Mouse (Mus musculus) adipocyte (in vitro differentiated cells): ENCODE measurements at regions not wholly inside any gene's neighbourhood (a gene's known extent, or its start where the extent isn't known, plus 50 kb on each side); places are given as distances from the start of the nearest gene placed in this dataset.

Experiments used
- DNase-seq: peaks from one replicate; pipeline ENCODE4 v3.0.0-alpha.2; 2016; ENCODE audit warnings: low spot score

DNA sequence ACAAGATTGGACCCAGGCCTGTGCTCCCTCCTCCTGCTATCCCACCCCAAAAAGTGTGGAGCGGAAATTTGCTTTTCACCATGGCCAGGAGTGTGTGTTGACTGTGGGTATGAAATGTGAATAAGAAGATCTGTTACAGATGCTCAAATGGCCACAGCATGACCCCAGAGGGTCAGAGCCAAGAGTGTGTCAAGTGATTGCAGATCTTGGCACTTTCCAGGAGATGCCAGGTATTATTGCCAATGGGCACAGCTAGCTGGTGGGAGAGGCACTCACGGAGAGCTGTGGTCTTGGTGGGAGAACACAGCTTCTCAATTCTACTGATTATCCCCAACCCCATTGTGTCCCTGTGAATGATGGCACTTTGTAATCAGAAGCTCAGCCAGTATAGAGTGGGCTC lies 62.7 kb downstream of the Smim20 start:
- no peak for DNase-seq

DNA sequence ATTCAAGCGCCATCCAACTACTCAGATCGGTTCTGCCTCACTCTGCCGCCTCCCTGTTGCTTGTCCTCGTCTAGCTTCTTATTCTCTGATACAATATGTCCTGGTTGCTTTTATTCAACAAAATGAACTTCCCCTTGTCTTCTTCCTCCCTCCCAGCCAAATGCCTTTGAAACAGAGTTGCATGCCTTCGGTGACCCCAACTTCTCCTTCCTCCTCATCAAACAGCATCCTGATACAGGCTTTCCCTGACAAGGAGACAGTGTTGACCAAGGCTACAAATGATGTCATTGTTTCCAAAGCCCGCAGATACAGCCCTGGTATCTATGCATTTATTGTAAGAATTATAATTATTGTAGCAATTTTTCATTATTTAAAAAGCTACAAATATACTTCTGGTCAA lies 69.8 kb downstream of the Smim20 start:
- DNase-seq = no peak

DNA sequence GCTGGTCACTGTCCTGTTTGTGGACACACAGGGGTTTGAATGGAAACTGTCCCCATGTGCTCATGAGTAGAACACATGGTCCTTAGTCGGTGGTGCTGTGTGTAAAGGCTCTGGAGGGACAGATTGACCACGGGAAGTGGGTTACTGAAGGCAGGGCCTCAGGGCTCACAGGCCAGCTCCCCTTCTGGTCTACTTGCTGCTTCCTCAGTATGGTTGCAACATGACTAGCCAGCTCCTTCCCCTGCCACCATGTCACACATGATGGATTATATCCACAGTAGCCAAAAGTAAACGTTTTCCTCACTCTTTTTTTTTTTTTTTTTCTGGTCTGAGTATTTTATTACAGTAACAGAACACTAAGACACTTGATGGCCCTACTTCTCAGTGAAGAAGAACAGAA lies 70.9 kb downstream of the Smim20 start:
- DNase-seq = peak; percentile 58

DNA sequence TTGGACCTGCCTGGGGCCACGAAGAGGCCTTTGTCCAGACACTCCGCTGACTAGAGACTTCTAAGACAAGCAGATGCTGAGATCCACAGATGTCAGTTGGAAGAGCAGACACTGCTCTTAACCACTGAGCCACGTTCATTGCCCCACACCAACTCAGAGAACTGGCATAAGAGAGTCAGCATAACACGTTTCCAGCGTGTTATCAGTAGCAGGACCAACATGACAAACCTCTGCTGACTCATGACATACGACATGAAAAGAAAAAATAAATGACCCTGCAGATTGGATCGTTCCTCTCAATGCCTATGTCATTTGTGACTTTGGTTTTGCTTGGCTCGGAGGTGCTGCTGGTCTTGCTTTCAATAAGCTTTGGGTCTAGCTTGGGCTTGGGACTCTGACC lies 78.3 kb downstream of the Smim20 start:
- no peak for DNase-seq

DNA sequence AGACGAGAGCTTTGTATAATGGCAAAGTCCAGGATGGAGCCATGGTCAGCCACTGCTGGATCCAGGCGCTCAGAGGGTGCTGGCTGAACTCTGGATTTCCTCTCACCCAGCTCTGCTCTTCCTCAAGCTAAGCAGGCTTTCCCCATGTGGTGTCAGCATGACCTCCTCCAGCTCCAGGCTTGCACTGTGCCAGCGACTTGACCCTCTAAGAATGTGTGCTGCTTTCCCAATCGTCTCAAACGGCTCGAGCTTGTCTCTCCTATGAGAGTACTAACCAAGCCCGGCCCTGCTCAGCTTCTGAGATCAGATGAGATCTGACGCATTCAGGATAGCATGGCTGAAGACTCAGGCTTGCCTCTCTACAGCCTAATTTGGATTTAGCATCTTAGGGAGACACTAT lies 79.1 kb downstream of the Smim20 start:
- DNase-seq = peak; percentile 25

DNA sequence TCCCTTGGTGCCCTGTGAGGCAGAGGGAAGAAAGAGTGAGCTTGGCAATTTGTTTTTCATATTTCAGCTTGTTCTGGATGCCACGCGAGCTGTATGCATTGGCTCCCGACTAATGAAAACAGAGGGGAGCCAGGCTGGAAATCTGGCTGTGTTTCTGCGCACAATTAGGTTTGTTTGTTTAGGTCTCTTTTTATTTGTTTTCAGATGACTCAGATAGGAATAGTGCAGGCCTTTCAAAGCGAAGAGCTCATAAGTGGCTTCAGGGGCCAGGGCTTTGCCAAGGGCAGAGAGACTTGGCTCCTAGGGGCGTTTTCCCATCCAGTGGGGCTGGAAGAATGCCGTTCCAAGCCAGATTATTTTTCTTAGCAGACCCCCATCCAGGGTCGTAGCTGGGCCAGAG lies 79.9 kb downstream of the Smim20 start:
- no peak for DNase-seq

DNA sequence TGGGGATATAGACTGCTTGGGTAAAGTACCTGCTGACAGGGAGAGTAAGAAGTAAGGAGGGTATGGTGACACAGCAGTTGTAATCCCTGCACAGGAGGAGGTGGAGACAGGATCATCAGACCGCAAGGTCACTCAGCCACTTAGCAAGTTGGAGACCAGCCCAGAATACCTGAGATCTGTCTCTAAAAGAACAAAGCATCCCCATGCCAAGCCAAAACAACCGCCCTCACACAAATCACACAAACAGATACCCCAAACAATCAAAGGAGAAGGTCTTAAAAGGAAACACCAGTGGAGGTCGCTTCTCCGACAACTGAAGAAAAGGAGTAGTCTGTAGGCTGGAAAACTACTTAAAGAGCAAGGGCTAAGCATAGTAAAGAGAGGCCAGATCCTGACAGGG lies 86.0 kb downstream of the Smim20 start:
- no peak for DNase-seq

DNA sequence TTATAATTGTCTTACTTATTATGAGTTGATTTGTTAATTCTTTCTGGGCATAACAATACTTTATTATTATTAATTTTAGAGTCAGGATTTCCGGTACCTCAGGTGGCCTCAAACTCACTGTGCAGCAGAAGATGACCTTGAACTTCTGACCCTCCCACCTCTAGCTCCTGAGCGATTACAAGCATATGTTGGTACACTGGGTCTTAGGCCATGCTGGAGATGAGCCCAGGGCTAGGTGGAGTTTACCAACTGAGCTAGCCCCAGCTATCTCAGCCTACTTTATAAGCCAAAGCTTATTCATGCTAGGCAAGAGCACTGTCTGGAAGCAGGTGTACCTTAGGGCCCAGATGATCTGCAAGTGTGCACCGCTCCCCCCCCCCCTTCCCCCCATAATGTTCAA lies 87.4 kb downstream of the Smim20 start:
- DNase-seq = no peak

DNA sequence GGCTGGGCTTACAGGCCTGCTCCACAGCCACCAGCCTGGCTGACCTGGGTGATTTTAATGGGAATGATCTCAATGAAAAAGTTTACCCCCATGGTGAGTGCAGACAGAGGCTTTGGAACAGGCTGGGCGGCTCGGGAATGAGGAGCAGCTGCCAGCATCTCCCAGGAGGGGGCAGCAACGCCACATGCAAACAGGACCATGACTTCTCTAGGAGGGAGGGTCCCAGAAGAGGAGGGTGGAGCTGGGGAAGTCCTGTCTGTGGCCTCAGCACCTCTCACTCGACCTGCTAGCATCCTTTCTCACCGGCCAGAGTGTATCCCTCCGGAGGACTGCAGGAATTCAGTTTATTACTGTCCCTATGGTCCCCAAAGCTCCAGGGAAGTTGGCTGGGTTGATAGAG lies 88.2 kb downstream of the Smim20 start:
- peak; percentile 87 for DNase-seq

DNA sequence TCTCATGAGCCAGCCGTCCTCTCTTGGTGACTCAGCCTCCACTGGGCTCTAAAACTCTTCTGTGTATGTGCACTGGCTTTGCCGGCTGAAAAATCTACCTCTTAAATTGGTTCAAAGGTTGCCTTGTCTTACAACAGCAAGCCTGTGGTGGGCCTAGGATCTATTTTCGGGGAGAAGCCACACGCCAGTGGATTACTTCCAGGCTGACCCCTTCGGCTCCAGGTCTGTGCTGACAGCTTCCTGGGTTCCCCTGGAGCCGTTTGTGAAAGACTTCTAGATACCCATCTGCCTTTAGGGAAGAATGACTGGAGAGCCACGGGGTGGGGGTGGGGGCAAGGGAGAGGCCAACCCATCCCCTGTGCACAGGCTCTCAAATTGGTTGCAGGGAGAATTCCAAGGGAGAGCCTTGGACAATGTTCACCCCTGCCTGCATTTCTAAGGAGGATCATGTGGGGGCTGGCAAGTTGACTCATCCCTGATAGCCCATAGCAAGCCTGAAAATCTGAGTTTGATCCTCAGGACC lies 90.3 kb downstream of the Smim20 start:
- DNase-seq = peak; percentile 16

DNA sequence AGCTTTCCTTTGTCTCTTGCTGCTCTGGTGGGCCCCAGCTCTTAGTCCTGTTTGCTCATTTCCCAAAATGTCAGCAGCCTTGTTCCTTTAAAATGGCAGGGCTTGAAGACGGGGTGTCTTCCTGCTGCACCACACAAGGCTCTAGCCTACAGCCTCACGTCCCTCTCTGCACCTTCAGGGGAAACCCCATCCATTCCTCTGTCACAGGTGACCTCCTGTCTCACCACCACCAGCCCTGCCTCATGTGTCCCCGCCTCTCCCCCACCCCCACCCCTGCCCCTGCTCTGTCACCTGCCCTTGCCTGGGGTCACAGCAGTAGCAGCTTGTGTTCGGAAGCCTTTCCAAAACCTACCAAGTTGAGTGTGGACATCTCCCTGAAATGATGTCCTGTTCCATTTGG lies 91.3 kb downstream of the Smim20 start:
- DNase-seq = no peak

DNA sequence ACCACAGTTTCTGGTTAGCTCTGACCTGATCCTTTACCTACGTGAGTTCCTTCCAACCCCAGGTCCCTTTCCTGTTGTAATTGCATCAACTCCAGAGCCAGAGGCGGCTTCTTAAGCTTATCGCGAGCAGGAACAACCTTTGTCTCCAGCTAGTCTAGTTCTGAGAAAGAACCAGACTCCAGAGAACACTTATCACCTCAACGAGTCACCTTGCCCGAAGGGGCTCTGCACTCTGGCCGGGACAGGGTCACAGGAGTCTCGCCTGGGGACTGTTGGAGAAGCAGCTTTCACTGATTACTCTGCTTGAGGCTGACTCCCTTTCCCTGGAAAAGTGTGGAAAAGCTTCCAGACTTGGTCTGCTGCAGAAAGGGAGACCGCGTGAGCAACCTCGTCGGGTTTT lies 93.0 kb downstream of the Smim20 start:
- DNase-seq = no peak

DNA sequence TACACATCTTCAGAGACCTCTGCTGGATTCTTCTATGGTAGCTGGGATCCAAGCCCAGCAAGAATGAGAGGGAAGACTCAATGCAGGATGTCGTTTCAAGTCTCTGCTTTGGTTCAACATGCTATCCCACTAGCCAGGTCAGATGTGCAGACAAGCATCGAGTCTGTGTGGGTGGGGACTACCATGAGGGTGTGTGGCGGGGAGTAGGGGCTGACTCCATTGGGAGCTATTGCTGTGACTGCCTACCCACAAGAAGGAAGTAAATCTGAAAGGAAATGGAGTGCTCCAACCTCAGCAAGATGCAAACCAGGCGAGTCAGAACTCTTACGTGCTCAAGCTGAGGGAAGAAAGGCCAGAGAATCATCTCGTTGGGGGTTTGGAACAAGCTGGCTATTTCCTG lies 94.4 kb downstream of the Smim20 start:
- no peak for DNase-seq

DNA sequence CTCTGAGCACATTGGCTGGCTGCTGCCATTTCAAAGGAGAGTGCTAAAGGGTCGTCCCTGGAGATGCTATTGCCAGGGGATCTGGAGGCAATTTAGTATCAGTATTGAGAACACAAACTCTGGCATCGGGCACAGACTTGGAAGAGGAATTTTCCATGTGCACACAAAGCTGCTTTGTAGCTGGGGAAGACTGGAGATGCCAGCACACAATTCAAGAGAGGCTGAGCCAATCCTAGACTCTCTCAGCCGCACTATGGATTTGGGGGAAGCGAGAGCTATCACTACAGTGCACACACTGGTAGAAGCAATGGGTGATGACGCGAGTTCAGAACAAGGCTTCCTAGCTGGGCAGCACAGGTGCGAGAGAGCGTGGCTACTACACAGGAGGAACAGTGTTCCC lies 97.0 kb downstream of the Smim20 start:
- no peak for DNase-seq

DNA sequence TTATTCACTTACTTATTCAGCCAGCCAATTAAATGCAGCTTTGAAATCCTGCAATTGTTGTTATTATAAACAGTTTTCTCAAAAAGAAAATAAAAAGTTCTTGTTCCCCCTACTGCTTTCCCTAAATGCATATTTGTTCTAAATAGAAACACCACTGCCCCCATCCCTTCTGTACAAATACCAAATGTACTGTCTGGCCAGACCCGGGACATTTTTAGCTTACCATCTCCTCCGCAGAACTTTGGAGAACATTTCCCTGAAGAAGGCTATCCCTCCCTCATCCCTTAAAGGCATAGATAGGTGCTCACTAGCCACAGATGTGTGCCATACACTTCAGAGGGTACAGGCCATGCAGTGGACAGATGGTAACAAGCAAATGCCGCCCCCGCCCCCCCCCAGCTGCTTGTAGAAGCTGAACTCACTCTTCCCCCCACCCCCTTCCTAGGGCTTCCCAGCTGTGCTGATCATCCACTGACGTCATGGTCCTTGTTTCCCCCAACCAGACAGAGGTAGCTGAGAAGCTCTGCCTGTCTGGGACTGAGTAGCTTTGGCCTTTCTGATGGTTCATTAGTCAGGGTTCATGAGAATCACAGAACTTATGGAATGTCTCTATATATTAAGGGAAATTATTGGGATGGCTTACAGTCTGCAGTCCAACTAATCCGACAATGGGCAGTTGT lies 98.9 kb upstream of the Rbpj start:
- DNase-seq = no peak

DNA sequence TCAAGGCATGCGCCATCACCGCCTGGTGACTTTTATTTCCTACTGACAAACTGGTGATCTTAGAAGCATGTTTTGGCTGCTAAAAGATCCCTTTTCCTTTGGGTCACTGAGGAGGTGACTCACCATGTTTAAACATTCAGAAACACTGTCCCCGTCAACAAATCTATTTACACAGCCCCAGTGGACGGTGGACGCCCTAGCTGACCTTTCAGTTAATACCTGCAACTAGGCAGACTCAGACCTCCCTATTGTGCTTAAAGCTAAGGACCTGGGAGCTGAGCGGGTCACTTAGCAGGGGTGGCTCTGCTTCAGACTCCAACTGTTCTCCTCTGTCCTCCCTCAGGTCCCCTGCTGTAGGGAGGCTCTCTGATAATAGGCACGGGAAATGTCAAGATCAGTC lies 95.7 kb upstream of the Rbpj start:
- no peak for DNase-seq

DNA sequence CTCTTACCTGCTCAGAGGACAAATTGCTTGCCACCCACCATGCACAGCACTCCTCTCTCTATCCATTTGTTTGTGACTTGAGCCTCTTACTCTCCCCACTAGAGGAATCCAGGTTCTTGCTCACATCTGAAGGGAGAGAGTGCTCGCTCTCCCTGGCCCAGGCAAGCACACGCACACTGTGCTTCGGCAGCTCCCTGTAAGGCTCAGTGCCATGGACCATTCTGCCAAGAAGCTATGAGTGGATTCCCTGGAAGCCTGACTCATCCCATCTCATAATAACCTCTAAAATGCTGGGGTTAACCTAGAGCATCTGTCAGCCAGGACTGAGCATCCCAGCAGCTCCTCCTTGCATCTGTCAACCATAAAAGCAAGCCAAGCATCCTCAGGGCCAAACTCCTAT lies 94.3 kb upstream of the Rbpj start:
- peak; percentile 36 for DNase-seq

DNA sequence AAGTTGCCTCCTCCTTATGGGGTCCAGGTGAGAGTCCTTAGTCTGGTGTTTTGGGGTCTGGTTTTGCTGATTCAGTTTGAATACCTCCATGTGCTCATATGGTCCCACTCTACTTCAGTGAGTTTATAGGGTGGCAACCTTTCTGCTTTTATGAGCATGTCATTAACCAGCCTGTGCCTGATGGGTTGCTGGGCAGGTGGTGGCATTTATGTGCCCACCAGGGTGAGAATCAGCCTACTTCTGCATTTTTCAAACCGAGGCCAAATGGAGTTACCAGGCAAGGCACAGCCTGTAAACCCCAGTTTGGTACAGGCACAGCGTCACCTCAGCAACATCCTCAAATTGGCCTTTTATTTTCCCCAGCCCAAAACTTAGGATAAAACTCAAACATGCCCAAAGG lies 92.6 kb upstream of the Rbpj start:
- DNase-seq = no peak

DNA sequence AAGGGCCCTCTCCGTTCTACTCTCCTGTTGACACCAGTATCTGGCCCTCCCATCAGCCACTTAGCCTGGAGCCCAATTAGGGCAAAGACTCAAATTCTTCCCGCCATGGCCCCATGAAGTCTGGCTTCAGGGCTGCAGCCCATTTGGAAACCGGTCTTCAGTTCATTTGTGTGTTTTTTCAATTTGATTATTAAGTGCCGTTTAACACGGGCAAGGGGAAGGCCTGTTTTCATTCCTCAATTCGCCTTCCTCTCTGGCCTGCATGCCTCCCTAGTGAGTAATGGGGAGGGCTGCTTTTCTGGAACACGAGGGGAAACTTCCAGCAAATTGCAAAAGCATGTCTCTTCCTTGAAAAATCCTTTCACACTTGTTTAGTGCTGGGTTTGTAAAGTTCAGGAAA lies 89.1 kb upstream of the Rbpj start:
- DNase-seq = peak; percentile 74

DNA sequence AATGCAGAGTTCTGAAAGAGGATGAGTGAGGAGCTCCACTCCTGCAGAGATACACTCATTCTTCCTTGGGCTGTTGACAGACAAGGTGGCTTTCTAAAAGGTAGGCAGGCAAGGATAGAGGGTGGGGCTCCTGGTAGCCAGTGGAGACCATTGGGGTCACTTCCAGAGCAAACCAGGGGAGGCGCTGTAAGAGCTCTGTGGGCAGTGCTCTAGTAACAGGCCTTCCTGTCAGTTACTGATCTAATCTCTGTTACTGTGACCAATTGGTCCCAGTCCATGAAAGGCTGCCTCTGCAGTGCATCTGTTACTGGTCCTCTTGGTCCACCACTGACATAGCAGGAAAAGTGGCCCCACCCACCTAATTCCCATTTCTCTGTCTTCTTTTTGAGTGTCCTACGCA lies 88.3 kb upstream of the Rbpj start:
- DNase-seq = no peak

DNA sequence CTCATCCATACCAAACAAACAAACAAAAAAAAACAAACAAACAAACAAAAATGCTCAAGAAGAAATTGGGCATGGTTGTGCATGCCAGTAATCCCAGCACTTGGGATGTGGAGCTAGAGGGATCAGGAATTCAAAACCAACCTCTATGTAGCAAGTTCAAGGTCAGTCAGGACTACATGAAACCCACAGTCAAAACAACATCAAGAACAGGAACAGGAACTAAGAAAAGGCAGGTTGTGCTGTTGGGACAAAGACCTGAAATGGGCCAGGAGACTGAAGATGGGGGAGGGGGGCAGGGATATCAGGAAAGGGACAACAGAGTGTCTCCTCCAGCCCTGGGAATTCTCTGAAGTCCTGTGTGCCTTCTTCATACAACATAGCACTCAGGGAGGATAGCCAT lies 87.8 kb upstream of the Rbpj start:
- no peak for DNase-seq

DNA sequence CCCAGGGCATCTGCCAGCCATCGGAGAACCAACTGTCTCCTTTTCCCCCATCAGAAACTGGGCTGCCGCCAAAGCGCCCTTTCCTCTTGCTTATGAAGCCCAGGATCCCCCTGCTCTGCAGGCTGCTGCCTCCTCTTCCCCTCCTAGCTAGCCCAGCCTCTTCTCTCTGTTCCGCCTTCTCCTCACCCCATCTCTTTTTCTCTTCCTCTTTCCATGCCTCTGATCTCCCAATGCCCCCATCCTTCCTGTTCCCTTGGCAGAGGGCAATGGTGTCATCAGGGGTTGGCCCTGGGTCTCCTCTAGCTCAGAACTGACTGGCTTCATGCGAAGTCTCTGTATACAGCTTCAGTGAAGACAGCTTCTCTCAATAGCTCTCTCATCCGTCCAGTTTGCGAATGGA lies 87.4 kb upstream of the Rbpj start:
- DNase-seq = no peak

DNA sequence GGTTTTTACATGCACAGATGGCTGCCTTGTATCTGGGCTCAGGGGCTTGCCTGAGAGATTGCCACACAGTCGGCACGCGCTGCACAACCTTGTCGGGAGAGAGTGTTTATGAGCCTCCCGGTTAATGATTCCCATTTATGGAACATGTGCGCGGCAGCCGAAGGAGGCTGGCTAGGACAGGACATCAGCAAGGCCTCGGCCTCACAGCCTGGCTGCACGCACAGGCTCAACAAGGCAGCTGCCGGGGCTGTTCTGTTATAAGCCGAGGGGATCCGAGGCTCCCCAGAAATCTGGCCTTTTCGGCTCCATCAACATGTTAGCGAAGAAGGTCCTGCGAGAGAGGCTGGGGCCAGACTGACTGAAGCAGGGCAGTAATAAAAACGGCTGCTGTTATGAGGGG lies 86.3 kb upstream of the Rbpj start:
- DNase-seq = no peak

DNA sequence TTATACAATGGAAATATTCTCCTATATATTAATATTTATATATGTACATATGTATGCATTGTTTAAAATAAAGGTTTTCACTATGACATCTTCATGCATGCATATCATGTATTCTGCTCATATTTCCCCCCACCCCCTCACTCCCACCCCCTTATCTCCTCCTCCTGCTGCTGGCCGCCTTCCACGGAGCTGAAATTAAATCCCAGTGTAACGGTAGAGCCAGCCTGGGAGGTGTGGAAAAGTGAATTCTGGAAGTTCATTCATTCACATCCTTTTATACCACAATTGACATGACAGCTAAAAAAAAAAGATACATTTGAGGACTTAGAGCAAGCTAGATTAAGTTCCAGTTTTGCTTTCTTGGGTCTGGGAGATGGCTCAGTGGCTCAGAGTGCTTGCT lies 85.7 kb upstream of the Rbpj start:
- no peak for DNase-seq
